Mouse (Mus musculus): ENCODE results near the gene Mybphl. TPM values are rescaled to one million over a fixed set of nuclear protein-coding genes. Genes with fewer than 3 reads are reported as not detected.

Gene Mybphl
- not detected in 2 replicates for polyA plus RNA-seq (2012)

- Histone ChIP-seq H3K9me3 (ENCODE audit: control insufficient read depth, low read length) (no peaks in the 10 kb centered on the region), H3K4me3 (replicated peaks) (no peak within 1 kb of the TSS), H3K27me3 (ENCODE audit: control insufficient read depth) (no peaks in the 10 kb centered on the region), H3K36me3 (ENCODE audit: control insufficient read depth) (no peaks in the 10 kb centered on the region), H3K4me1 (ENCODE audit: control insufficient read depth) (no peaks in the 10 kb centered on the region; the same call in 1 of the 2 replicates)
- no peak for TF ChIP-seq GATA1 (IDR thresholded peaks at IDR 0.05; ENCODE audit: low read length)
- TF ChIP-seq TAL1 (IDR thresholded peaks at IDR 0.05; ENCODE audit: low read length) = no peak
Measured at GRCm38 (mm10) chr3:108364270-108364995, at the start of gene Mybphl. TSS of gene Mybphl (plus strand) at chr3:108364911.

DNA sequence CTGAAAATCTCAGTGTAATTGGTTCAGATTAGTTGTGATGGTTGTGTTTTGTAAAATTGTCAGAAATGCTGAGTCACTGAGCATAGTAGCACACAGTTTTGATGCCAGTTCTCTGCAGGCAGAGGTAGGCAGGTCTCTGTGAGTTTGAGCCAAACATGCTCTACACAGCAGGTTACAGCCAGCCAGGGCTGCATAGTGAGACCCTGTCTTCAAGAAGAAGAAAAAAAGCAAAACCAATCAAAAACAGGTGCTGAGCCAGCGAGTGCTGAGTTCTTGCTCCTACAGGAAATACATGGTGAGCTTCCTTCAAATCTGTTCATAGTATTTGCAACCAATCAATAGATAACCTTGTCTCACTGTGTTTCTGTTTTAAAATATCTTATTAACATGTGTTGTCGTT lies 46.2 kb upstream of the Mybphl start:
- no peak for TF ChIP-seq TAL1 (IDR thresholded peaks at IDR 0.05; ENCODE audit: low read length)
- no peak for TF ChIP-seq GATA1 (IDR thresholded peaks at IDR 0.05; ENCODE audit: low read length)
- Histone ChIP-seq H3K36me3 (ENCODE audit: control insufficient read depth) (no peaks in the 10 kb centered on the region), H3K27me3 (ENCODE audit: control insufficient read depth) (no peaks in the 10 kb centered on the region), H3K4me3 (replicated peaks) (no peak overlapping the region), H3K9me3 (ENCODE audit: control insufficient read depth, low read length) (no peaks in the 10 kb centered on the region), H3K4me1 (ENCODE audit: control insufficient read depth) (peaks cover 15% of the 10 kb centered on the region)

DNA sequence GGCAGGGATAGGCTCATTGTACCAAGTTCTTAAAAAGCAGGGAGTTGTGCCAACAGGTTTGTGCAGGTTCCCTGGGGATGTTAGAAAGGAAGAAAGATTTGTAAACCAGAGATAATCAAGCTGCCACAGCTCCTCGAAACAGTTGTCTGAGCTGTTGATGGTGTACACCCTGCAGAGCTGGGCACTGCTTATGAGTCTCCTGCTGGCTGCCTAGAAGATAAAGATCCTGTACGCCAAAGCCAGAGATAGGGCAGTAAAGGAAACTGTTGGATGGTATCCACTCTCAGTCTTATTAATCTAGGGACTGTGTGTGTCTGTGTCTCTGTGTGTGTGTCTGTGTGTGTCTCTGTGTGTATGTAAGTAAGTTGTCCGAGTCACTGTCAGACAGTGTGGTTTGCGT lies 43.0 kb upstream of the Mybphl start:
- Histone ChIP-seq H3K36me3 (ENCODE audit: control insufficient read depth) (no peaks in the 10 kb centered on the region), H3K4me3 (replicated peaks) (no peak overlapping the region), H3K9me3 (ENCODE audit: control insufficient read depth, low read length) (no peaks in the 10 kb centered on the region), H3K4me1 (ENCODE audit: control insufficient read depth) (peaks cover 18% of the 10 kb centered on the region), H3K27me3 (ENCODE audit: control insufficient read depth) (no peaks in the 10 kb centered on the region)
- TF ChIP-seq GATA1 (IDR thresholded peaks at IDR 0.05; ENCODE audit: low read length) = no peak
- TF ChIP-seq TAL1 (IDR thresholded peaks at IDR 0.05; ENCODE audit: low read length) = no peak

DNA sequence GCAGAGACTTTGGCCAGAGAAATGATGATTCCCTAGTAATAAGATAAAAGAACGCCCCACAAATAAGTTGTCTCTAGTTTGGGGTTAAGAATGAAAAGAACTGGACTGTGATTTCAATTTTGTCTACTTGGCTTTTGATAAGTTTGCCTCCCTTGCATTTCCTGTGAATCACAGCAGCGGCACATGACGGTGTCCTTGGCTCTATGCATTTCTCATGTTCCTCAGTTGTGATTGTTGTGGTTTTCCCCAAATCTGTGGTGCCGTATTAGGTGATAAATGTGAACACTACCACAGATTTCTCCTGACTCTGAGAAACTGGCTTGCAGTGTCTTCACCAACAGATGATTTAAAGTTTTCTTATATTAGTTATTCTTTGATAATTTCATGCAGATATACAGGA lies 42.6 kb upstream of the Mybphl start:
- TF ChIP-seq GATA1 (IDR thresholded peaks at IDR 0.05; ENCODE audit: low read length) (no peak), TAL1 (IDR thresholded peaks at IDR 0.05; ENCODE audit: low read length) (no peak)
- H3K27me3 ChIP-seq (ENCODE audit: control insufficient read depth) = no peaks in the 10 kb centered on the region
- no peaks in the 10 kb centered on the region for H3K36me3 ChIP-seq (ENCODE audit: control insufficient read depth)

DNA sequence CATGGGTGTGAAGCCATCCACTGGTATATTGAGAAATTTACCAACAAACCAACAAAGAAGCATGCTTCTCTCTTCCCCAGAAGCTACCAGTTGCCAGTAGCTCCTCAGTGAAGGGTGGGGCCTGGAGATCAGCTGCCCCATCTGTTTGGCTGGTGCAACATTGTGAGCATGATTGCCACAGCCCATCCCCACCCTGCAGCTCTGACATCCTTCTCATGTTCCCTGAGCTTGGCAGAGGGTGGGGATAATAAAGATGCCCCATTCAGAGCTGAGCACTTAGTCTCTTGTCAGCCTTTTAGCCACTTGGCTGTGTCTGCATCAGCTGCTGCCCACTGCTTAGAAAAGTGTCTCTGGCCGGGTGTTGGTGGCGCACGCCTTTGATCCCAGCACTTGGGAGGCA lies 41.7 kb upstream of the Mybphl start:
- H3K27me3 ChIP-seq (ENCODE audit: control insufficient read depth) = no peaks in the 10 kb centered on the region
- H3K4me1 ChIP-seq (ENCODE audit: control insufficient read depth) = peaks cover 18% of the 10 kb centered on the region
- no peaks in the 10 kb centered on the region for H3K9me3 ChIP-seq (ENCODE audit: control insufficient read depth, low read length)
- TF ChIP-seq TAL1 (IDR thresholded peaks at IDR 0.05; ENCODE audit: low read length) (no peak), GATA1 (IDR thresholded peaks at IDR 0.05; ENCODE audit: low read length) (no peak)
- no peak overlapping the region for H3K4me3 ChIP-seq (replicated peaks)
- no peaks in the 10 kb centered on the region for H3K36me3 ChIP-seq (ENCODE audit: control insufficient read depth)

More for the DNA sequence above, 42.6 kb upstream of the Mybphl start:
- Histone ChIP-seq H3K9me3 (ENCODE audit: control insufficient read depth, low read length) (no peaks in the 10 kb centered on the region), H3K4me3 (replicated peaks) (no peak overlapping the region), H3K4me1 (ENCODE audit: control insufficient read depth) (peaks cover 18% of the 10 kb centered on the region)

DNA sequence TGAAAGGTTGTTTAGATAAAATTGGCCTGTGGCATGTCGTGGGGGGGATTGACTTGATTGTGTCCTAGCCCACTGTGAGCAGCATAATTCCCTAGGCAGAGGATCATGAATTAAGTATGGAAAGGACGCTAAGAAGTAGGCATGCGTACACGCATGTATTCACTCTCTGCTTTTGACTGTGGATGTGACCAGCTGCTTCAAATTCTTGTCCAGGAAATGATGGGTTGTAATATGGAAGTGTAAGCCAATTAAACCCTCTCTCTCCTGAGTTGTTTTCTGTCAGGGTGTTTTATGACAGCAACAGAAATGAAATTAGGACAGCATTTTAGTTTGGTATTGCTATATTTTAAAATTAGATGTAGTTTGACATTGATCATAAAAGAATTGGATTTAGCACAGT lies 39.9 kb upstream of the Mybphl start:
- no peaks in the 10 kb centered on the region for H3K36me3 ChIP-seq (ENCODE audit: control insufficient read depth)
- H3K4me3 ChIP-seq (replicated peaks) = no peak overlapping the region
- no peaks in the 10 kb centered on the region for H3K27me3 ChIP-seq (ENCODE audit: control insufficient read depth)
- TF ChIP-seq TAL1 (IDR thresholded peaks at IDR 0.05; ENCODE audit: low read length) (no peak), GATA1 (IDR thresholded peaks at IDR 0.05; ENCODE audit: low read length) (no peak)
- H3K9me3 ChIP-seq (ENCODE audit: control insufficient read depth, low read length) = no peaks in the 10 kb centered on the region
- H3K4me1 ChIP-seq (ENCODE audit: control insufficient read depth) = peaks cover 18% of the 10 kb centered on the region

DNA sequence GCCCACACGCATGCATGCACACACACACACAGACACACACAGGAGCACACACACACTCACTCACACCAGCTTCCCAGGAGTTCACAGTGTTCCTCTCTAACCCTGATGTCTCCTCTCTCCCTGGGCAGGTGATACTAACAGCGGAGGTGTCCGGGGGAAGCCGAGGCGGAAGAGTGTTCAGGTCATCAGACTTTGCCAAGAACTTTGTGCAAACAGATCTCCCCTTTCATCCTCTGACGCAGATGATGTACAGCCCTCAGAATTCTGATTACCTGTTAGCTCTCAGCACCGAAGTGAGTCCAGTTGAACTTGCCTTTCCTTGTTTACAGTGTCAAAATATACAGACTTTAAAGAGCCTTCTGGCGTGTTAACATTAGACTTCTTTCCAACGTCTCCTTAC lies 39.2 kb upstream of the Mybphl start:
- H3K4me3 ChIP-seq (replicated peaks) = no peak overlapping the region
- H3K36me3 ChIP-seq (ENCODE audit: control insufficient read depth) = no peaks in the 10 kb centered on the region
- peaks cover 18% of the 10 kb centered on the region for H3K4me1 ChIP-seq (ENCODE audit: control insufficient read depth)
- no peaks in the 10 kb centered on the region for H3K9me3 ChIP-seq (ENCODE audit: control insufficient read depth, low read length)
- H3K27me3 ChIP-seq (ENCODE audit: control insufficient read depth) = no peaks in the 10 kb centered on the region
- TF ChIP-seq GATA1 (IDR thresholded peaks at IDR 0.05; ENCODE audit: low read length) (no peak), TAL1 (IDR thresholded peaks at IDR 0.05; ENCODE audit: low read length) (no peak)

- Histone ChIP-seq H3K9me3 (ENCODE audit: control insufficient read depth, low read length) (no peaks in the 10 kb centered on the region), H3K4me3 (replicated peaks) (no peak overlapping the region), H3K4me1 (ENCODE audit: control insufficient read depth) (peaks cover 9% of the 10 kb centered on the region), H3K36me3 (ENCODE audit: control insufficient read depth) (no peaks in the 10 kb centered on the region; the same call in 1 of the 2 replicates), H3K27me3 (ENCODE audit: control insufficient read depth) (no peaks in the 10 kb centered on the region)
- TF ChIP-seq GATA1 (IDR thresholded peaks at IDR 0.05; ENCODE audit: low read length) (no peak), TAL1 (IDR thresholded peaks at IDR 0.05; ENCODE audit: low read length) (no peak)
Measured at GRCm38 (mm10) chr3:108327275-108327674, 37.4 kb upstream of the Mybphl start.

DNA sequence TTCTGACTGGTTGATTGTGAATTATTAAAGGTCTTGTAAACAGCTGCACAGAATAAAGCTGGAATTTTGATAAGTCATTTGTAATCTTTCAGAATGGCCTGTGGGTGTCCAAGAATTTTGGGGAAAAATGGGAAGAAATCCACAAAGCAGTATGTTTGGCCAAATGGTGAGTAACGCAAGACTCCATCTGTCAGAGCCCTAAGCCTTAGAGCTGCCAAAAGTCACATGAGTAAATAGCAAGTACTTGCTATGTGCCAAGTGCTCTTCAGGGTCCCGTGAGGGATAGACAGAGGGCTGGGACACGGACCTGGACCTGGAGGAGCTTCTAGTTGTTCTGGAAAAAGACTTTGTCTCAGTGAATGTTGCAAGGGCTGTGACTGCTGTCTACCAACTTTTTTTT lies 36.8 kb upstream of the Mybphl start:
- Histone ChIP-seq H3K9me3 (ENCODE audit: control insufficient read depth, low read length) (no peaks in the 10 kb centered on the region), H3K36me3 (ENCODE audit: control insufficient read depth) (no peaks in the 10 kb centered on the region; the same call in 1 of the 2 replicates), H3K27me3 (ENCODE audit: control insufficient read depth) (no peaks in the 10 kb centered on the region), H3K4me1 (ENCODE audit: control insufficient read depth) (peaks cover 5% of the 10 kb centered on the region), H3K4me3 (replicated peaks) (no peak overlapping the region)
- TF ChIP-seq GATA1 (IDR thresholded peaks at IDR 0.05; ENCODE audit: low read length) (no peak), TAL1 (IDR thresholded peaks at IDR 0.05; ENCODE audit: low read length) (no peak)
